Mouse (Mus musculus): ENCODE data around the gene Ppp1cc. TPM values are rescaled to one million over a fixed set of nuclear protein-coding genes. Genes with fewer than 3 reads are reported as not detected.
"Not testable (repeated sequence)": the region's sequence is repeated elsewhere in the genome, so short reads cannot be mapped to it uniquely, and the experiment has no call there.

The Ppp1cc gene
- polyA plus RNA-seq, 1 experiment from 2014 or later: 240 TPM

DNA sequence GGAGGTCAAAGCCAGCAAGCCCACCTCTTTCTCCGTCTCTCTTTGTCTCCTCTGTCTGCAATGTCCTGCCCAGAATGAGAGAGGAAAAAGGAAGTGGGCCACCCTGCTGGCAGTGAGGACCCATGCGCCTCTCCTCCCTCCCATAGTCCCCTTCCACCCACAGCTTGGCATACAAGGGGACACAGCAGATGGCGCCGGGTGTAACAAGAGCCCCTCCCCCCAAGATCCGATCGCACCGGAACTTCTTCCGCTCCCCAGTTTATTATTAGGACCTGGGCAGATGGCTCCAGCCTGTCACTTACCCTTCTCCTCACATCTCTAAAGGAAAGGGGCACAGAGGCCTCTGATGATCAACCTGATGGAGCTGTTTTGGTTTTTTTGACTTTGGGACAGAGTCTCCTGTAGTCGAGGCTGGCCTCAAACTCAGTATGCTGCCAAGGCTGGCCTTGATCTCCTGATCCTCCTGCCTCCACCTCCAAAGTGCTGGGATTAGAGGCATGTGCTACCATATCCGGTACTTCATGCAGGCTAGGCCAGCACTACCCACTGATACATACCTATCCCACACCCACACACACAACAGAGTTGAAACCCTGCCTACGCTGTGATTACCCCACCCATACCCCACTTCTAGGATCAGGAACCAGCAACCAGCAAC is 27.6 kb upstream of the Ppp1cc start:
- ATAC-seq: no peak
- Histone ChIP-seq H3K27ac (no peak overlapping the region), H3K36me3 (no peaks in the 10 kb centered on the region), H3K9ac (no peak overlapping the region), H3K9me3 (no peaks in the 10 kb centered on the region), H3K4me3 (replicated peaks) (no peak overlapping the region), H3K27me3 (replicated peaks) (no peaks in the 10 kb centered on the region), H3K4me2 (replicated peaks) (no peak overlapping the region), H3K4me1 (replicated peaks) (peaks cover 9% of the 10 kb centered on the region)
- WGBS: 85% methylated on average over 11 of the region's 11 CpGs

DNA sequence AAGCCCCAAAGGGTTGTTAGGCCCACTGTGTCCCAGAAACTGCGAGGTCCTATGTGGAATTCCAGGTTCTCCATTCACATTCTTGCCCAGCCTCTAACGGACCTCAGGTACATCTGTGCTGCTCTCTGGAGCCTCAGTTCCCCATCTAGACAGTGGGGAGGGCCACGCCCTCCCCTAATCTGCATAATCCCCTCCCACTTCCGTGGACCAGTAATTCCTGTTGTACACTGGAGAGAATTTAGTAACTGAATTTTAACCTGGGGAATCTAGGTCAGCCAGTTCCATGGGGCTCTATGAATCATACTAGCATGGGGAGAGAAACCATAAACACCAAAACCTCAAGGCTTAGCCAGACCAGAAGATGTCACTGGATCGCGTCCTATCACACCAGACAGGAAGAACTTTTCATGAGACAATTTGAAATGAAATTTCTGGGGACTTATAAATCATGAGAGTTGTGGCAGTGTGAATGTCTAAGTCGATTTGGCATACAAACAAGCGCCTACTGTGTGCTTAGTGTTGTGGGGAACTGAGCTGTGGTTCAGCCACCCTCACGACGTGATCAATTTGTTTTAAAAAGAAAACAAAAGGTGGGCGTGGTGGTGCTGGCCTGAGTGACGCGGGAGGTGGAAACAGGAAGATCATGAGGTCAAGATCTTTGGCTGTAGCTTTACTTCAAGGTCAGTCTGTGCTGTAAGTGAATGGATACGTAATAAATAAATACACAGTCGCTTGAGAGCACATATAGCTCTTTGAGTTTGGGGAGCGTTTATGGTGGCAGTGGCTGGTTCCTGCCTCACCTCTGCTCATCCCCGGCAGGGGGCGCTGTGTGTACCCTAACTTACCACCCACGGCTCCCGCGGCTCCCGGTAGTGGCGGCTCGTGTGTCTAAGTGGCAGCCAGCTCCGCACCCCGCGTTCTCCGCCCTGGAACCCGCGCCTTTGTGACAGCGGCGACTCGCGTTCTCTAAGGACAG is 26.7 kb upstream of the Ppp1cc start:
- peak overlapping the region; percentile 83 for H3K4me2 ChIP-seq (replicated peaks)
- WGBS: 9% methylated on average over 34 of the region's 34 CpGs
- peak overlapping the region; percentile 38 for H3K4me3 ChIP-seq (replicated peaks)
- peak; percentile 71 for ATAC-seq
- no peaks in the 10 kb centered on the region for H3K36me3 ChIP-seq
- peak overlapping the region; percentile 31; the same call in 1 of the 2 replicates for H3K9ac ChIP-seq
- no peaks in the 10 kb centered on the region for H3K9me3 ChIP-seq
- H3K27me3 ChIP-seq (replicated peaks): no peaks in the 10 kb centered on the region
- no peak overlapping the region for H3K27ac ChIP-seq
- H3K4me1 ChIP-seq (replicated peaks): peaks cover 15% of the 10 kb centered on the region

DNA sequence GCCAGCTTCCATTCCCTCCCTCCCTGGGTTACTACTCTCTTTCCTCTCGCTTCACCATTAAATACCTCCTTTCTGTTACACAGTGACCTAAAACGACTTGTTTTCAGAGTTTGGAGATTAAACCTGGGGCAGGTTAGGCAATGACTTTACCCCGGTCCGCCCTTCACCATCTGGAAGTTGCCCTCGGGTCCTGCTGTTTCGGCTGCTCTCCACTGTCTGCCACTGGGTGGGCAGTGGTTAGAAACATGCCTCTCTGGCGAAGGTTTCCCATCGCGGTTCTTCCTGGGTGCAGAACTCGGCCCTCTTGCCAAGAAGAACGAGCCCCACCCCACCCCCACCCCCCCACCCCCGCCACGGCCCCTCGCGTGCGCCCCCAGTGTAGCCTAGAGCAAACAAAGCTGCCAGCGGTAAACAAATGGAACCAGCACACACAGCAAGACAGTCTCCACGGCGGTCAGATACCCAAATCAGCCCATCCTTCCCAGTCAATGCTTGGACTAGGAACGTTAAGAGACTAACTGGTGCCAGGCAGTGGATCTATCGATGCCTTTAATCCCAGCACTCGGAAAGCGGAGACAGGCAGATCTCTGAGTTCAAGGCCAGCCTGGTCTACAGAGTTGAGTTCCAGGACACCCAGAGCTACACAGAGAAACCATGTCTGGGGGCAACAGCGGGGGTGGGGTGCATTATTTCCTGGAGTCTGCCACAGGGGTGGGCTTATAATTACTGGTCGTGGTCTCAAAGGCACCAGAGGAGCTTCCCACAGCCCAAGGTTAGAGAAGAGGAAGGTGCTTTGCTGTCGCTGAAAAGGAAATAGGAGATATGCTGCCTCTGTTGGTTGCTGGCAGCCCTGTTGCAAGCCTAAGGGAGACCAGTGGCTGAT is 25.7 kb upstream of the Ppp1cc start:
- H3K4me1 ChIP-seq (replicated peaks): peaks cover 18% of the 10 kb centered on the region
- H3K36me3 ChIP-seq: no peaks in the 10 kb centered on the region
- no peaks in the 10 kb centered on the region for H3K9me3 ChIP-seq
- 19% methylated on average over 26 of the region's 26 CpGs for WGBS
- peak overlapping the region; percentile 83 for H3K4me2 ChIP-seq (replicated peaks)
- peak overlapping the region; percentile 38 for H3K4me3 ChIP-seq (replicated peaks)
- ATAC-seq: no peak
- peak overlapping the region; percentile 31; the same call in 1 of the 2 replicates for H3K9ac ChIP-seq
- no peaks in the 10 kb centered on the region for H3K27me3 ChIP-seq (replicated peaks)
- H3K27ac ChIP-seq: no peak overlapping the region

DNA sequence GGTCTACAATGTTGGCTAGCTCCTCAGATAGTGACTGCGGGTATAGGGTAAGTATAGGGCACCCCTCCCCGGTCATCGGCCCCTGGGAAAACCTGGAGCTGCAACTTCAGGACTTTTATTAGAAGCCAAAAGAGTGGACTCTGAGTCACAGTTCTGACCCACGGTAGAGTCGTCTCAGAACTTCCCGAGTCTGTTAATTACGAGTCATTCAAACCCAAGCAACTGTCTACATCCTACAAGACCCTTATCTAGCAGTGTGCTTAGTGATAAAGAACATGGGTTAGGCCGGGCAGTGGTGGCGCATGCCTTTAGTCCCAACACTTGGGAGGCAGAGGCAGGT is 25.1 kb upstream of the Ppp1cc start:
- no peak overlapping the region for H3K4me3 ChIP-seq (replicated peaks)
- H3K4me1 ChIP-seq (replicated peaks): peaks cover 18% of the 10 kb centered on the region
- H3K4me2 ChIP-seq (replicated peaks): no peak overlapping the region
- no peak overlapping the region for H3K27ac ChIP-seq
- H3K9me3 ChIP-seq: no peaks in the 10 kb centered on the region
- no peaks in the 10 kb centered on the region for H3K36me3 ChIP-seq
- H3K9ac ChIP-seq: no peak overlapping the region
- no peak for ATAC-seq
- no peaks in the 10 kb centered on the region for H3K27me3 ChIP-seq (replicated peaks)
- 79% methylated on average over 9 of the region's 9 CpGs for WGBS

DNA sequence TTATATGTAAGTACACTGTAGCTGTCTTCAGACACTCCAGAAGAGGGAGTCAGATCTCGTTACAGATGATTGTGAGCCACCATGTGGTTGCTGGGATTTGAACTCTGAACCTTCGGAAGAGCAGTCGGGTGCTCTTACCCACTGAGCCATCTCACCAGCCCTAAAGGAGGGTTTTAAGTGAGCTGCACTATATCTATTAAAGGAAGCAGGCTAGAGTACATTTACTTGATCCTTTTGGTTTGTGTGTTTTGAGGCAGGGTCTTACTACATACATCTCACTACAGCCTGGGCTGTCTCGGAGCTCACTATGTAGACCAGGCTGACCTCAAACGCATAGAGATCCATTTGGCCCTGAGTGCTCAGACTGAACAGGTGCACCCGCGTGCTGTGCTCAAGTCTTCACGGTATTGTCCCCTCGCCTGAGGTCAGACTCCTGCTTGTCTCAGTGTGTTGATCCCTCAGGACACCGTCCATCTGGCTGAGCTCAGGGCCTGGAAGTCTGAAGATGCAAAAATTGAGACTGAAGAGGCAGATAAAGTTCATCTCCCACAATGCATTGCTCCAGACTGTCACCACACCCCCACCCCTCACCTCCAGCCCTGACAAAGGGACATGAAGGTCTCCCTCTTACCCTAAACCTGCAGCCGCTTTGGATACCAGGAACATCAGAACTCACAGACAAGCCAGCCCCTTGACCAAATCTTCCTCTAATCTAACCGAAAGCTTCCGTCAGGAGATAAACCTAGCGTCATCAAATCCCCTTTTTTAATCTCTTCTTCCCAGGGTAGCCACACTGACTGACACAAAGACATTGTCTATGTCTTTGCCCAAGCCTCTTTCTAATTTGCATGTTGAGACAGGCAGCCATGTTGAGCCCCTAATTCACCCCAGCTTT is 23.4 kb upstream of the Ppp1cc start:
- 91% methylated on average over 14 of the region's 14 CpGs for WGBS
- Histone ChIP-seq H3K9me3 (no peaks in the 10 kb centered on the region), H3K4me2 (replicated peaks) (no peak overlapping the region), H3K4me3 (replicated peaks) (no peak overlapping the region), H3K9ac (no peak overlapping the region), H3K4me1 (replicated peaks) (peaks cover 18% of the 10 kb centered on the region), H3K36me3 (no peaks in the 10 kb centered on the region), H3K27ac (no peak overlapping the region), H3K27me3 (replicated peaks) (no peaks in the 10 kb centered on the region)
- ATAC-seq: no peak

DNA sequence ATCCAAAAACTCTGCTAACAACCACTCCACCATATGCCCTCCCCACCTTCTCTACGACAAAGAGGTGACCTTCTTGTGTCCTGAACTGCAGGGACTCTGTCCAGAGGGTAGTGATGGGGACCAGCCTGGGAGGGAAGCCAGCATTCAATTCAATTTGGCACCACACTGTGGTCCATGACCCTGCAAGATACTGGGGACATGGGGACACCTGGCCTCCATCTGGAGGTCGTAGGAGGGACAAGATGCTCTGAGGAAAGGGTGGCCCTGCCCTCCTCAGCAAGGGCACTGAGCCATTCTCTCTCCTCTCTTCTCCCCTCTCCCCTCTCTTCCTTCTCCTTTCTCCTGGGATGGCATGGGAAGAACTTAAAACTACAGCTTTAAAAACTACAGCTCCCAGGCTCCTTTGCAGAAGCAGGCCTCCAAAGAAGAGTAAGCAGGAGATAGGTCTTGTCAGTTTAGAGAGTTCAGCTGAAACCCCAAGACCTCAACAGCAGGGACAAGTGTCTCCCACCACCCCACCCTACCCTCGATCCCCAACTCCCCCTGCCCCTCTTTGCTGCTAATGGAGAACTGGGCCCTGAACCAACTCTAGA is 22.7 kb upstream of the Ppp1cc start:
- Histone ChIP-seq H3K27ac (0 out of 2 replicates have a peak overlapping the region, but pooled peaks have one; percentile 2), H3K4me2 (replicated peaks) (no peak overlapping the region), H3K4me3 (replicated peaks) (no peak overlapping the region), H3K9ac (no peak overlapping the region), H3K9me3 (no peaks in the 10 kb centered on the region), H3K36me3 (no peaks in the 10 kb centered on the region), H3K4me1 (replicated peaks) (peaks cover 18% of the 10 kb centered on the region), H3K27me3 (replicated peaks) (no peaks in the 10 kb centered on the region)
- WGBS: 81% methylated on average over 3 of the region's 3 CpGs
- ATAC-seq: no peak

DNA sequence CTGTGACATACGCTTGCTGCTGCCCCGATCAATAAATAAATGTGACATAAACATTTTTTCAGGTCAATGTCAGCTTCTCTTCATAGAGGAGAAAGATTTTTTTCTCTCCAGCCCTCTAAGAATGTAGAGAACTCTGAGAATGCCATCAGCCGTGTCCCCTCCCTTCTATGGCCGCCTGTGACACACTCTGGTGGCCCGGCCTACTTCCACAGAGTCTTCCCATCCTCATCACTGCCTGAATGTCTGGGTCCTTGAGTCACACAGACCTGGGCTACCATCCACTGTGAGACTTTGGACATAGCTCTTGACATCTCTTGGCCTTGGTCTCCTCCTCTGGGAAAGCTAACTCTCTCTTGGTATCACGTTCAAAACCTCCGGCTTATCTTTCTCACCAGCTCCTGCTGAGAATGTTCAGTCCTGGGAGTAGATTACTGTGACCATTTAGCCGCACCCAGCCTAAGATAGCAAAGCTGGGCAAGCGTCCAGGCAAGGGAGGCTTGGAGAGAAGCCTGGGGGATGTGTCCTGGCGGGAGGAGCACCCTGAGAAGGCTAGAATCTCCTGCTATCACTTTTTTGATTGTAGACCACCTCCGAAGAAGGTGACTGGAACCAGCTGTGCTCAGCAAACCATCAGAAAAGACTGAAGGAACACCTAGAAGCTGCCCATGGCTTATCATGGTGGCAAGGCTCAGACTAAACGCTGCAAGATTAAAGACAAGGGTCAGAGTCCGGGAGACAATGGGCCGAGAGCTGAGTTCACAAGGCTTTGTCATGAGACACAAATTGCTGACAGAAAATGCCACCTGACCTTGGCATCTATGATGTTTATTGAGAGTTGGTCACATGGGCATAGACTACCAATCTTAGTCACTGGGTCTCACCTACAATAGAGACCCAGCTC is 21.3 kb upstream of the Ppp1cc start:
- ATAC-seq: peak; percentile 75
- Histone ChIP-seq H3K4me1 (replicated peaks) (peaks cover 13% of the 10 kb centered on the region), H3K36me3 (no peaks in the 10 kb centered on the region), H3K4me2 (replicated peaks) (0 out of 2 replicates have a peak overlapping the region, but pooled peaks have one; percentile 15), H3K27ac (peak overlapping the region; percentile 37; the same call in 1 of the 2 replicates), H3K27me3 (replicated peaks) (no peaks in the 10 kb centered on the region), H3K9ac (no peak overlapping the region), H3K4me3 (replicated peaks) (no peak overlapping the region), H3K9me3 (no peaks in the 10 kb centered on the region)
- 64% methylated on average over 14 of the region's 14 CpGs for WGBS

DNA sequence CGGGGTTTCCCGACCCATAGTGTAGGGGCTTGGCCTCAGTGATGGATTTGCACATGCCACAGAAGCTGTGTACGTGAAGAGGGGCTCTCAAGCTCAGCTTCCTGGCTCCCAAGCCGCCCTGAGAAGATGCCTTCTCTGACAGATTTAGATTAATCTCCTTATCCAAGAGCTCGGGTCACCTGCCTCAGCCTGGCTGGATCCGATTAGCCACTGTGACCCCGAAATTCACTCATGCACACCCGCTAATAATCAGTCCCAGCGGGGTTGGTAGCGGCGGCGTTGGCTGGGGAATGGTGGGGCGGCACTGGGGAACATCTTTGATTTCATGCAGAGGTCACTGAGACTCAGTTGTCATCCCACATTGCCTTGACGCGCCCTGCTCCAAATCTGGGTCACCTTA is 19.2 kb upstream of the Ppp1cc start:
- H3K4me3 ChIP-seq (replicated peaks): no peak overlapping the region
- ATAC-seq: no peak
- H3K27me3 ChIP-seq (replicated peaks): no peaks in the 10 kb centered on the region
- no peak overlapping the region for H3K9ac ChIP-seq
- no peak overlapping the region for H3K4me2 ChIP-seq (replicated peaks)
- H3K36me3 ChIP-seq: no peaks in the 10 kb centered on the region
- no peak overlapping the region for H3K27ac ChIP-seq
- H3K9me3 ChIP-seq: no peaks in the 10 kb centered on the region
- 0 out of 2 replicates have a peak, but pooled peaks cover 8% of the 10 kb centered on the region for H3K4me1 ChIP-seq (replicated peaks)
- WGBS: 80% methylated on average over 15 of the region's 15 CpGs

DNA sequence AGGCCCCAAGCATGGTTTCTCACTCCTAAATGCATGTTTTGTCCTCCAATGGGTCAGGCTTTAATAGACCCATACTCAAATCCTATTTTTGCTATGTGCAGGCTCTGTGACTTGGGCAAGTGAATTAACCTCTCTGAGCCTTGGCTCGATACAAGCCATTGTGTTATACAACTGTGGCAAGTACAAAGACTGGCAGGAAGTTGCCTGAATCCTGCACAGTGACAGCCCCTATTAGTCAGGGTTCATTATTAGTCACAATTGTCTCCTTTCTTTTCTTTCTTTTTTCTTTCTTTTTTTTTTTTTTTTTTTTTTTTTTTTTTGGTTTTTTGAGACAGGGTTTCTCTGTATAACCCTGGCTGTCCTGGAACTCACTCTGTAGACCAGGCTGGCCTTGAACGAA is 18.3 kb upstream of the Ppp1cc start:
- not testable (repeated sequence) for H3K4me1 ChIP-seq (replicated peaks); ATAC-seq; H3K9me3 ChIP-seq; H3K4me3 ChIP-seq (replicated peaks); H3K9ac ChIP-seq; H3K36me3 ChIP-seq; H3K27ac ChIP-seq; H3K4me2 ChIP-seq (replicated peaks); H3K27me3 ChIP-seq (replicated peaks)
- WGBS: 67% methylated on average over 2 of the region's 2 CpGs

DNA sequence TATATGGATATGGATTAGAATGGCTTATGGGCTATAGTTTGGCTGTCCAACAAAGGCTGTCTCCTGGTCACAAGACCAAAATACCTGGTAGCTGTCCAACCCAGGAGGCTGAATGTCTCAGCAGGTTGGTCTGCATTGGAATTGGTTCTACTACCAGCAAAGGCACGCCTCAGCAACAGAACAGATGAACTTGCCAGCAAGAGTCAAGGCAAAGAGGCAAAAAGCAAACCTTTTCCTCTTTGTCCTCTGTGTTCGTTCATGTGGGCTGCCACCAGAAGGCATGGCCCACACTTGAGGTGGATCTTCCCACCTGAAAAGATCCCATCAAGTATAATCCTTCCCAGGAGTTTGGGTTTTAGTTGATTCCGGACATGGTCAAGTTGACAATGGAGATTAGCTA is 17.4 kb upstream of the Ppp1cc start, which contains the start of gene Ccdc63:
Gene Ccdc63 (minus strand): TSS at position 101 of the 400 bp plus-strand sequence.
- no peak within 1 kb of the TSS for H3K9ac ChIP-seq
- no peak within 1 kb of the TSS for H3K4me2 ChIP-seq (replicated peaks)
- 92% methylated on average over 3 of the region's 3 CpGs for WGBS
- no peak within 1 kb of the TSS for H3K4me3 ChIP-seq (replicated peaks)
- H3K27me3 ChIP-seq (replicated peaks): no peaks in the 10 kb centered on the region
- H3K36me3 ChIP-seq: no peaks in the 10 kb centered on the region
- no peaks in the 10 kb centered on the region for H3K9me3 ChIP-seq
- H3K27ac ChIP-seq: no peak within 1 kb of the TSS
- H3K4me1 ChIP-seq (replicated peaks): 0 out of 2 replicates have a peak, but pooled peaks cover 12% of the 10 kb centered on the region
- no peak for ATAC-seq
